24 mouse cellular contexts compared by ENCODE assay signal in genomic region chr2:112884456-112885114, GRCm38 (mm10).
DNase-seq lines count a peak whose midpoint lies in the region; ATAC-seq lines count a peak whose summit lies in the region.
"Had no signal": no experiment of that assay in that cellular context is flagged by ENCODE, and none has a peak within 500 bp of the region (broad histone marks: within the 10 kb centered on the region; RNA-seq: fewer than 3 reads in every experiment).

No protein-coding gene starts in this region.

- no peak overlapping the region for H3K9ac ChIP-seq in forebrain, embryonic 15.5 days (replicated peaks)
- no peak overlapping the region for H3K9ac ChIP-seq in forebrain, embryonic 16.5 days (replicated peaks; ENCODE audit: low read depth, low read length)
- H3K9ac ChIP-seq in midbrain, embryonic 13.5 days (replicated peaks): no peak overlapping the region
- no peak overlapping the region for H3K9ac ChIP-seq in midbrain, embryonic 15.5 days
- no peak overlapping the region for H3K9ac ChIP-seq in midbrain, embryonic 16.5 days (ENCODE audit: low read depth, low read length)
- H3K9ac ChIP-seq: embryonic facial prominence, embryonic 13.5 days; hindbrain, embryonic 12.5 days had no signal

- no peak overlapping the region for H3K4me3 ChIP-seq in forebrain, embryonic 15.5 days
- H3K4me3 ChIP-seq in forebrain, embryonic 16.5 days (replicated peaks; ENCODE audit: low read length): no peak overlapping the region
- H3K4me3 ChIP-seq in midbrain, embryonic 10.5 days: no peak overlapping the region
- no peak overlapping the region for H3K4me3 ChIP-seq in midbrain, embryonic 13.5 days (replicated peaks)
- no peak overlapping the region for H3K4me3 ChIP-seq in midbrain, embryonic 15.5 days
- H3K4me3 ChIP-seq in midbrain, embryonic 16.5 days (ENCODE audit: low read depth, low read length): no peak overlapping the region
- H3K4me3 ChIP-seq: embryonic facial prominence, embryonic 10.5 days; embryonic facial prominence, embryonic 13.5 days; erythroblast, embryonic 14.5 days; heart, adult 2 months; hindbrain, embryonic 12.5 days had no signal

- H3K4me1 ChIP-seq in forebrain, embryonic 15.5 days: no peaks in the 10 kb centered on the region
- no peaks in the 10 kb centered on the region for H3K4me1 ChIP-seq in forebrain, embryonic 16.5 days (replicated peaks; ENCODE audit: control insufficient read depth, insufficient read depth, low read length)
- peaks cover 6% of the 10 kb centered on the region for H3K4me1 ChIP-seq in midbrain, embryonic 10.5 days
- no peaks in the 10 kb centered on the region for H3K4me1 ChIP-seq in midbrain, embryonic 13.5 days (replicated peaks)
- H3K4me1 ChIP-seq in midbrain, embryonic 15.5 days: no peaks in the 10 kb centered on the region
- no peaks in the 10 kb centered on the region for H3K4me1 ChIP-seq in midbrain, embryonic 16.5 days (ENCODE audit: control insufficient read depth, insufficient read depth, low read length)
- H3K4me1 ChIP-seq: embryonic facial prominence, embryonic 10.5 days; embryonic facial prominence, embryonic 13.5 days; hindbrain, embryonic 12.5 days had no signal

- no peaks in the 10 kb centered on the region for H3K27me3 ChIP-seq in forebrain, embryonic 15.5 days
- no peaks in the 10 kb centered on the region for H3K27me3 ChIP-seq in forebrain, embryonic 16.5 days (replicated peaks; ENCODE audit: control insufficient read depth, insufficient read depth, low read length)
- H3K27me3 ChIP-seq in midbrain, embryonic 10.5 days (ENCODE audit: low read depth, poor library complexity, severe bottlenecking): no peaks in the 10 kb centered on the region
- H3K27me3 ChIP-seq in midbrain, embryonic 13.5 days: no peaks in the 10 kb centered on the region
- H3K27me3 ChIP-seq in midbrain, embryonic 15.5 days (replicated peaks): no peaks in the 10 kb centered on the region
- no peaks in the 10 kb centered on the region for H3K27me3 ChIP-seq in midbrain, embryonic 16.5 days (ENCODE audit: control insufficient read depth, insufficient read depth, low read depth, low read length)
- H3K27me3 ChIP-seq: embryonic facial prominence, embryonic 13.5 days; hindbrain, embryonic 12.5 days had no signal

- H3K9me3 ChIP-seq in forebrain, embryonic 15.5 days: no peaks in the 10 kb centered on the region
- H3K9me3 ChIP-seq in forebrain, embryonic 16.5 days (ENCODE audit: control insufficient read depth, low read length): no peaks in the 10 kb centered on the region
- no peaks in the 10 kb centered on the region for H3K9me3 ChIP-seq in midbrain, embryonic 10.5 days (replicated peaks)
- H3K9me3 ChIP-seq in midbrain, embryonic 13.5 days: no peaks in the 10 kb centered on the region
- H3K9me3 ChIP-seq in midbrain, embryonic 15.5 days: no peaks in the 10 kb centered on the region
- H3K9me3 ChIP-seq in midbrain, embryonic 16.5 days (replicated peaks; ENCODE audit: control insufficient read depth, low read length, poor library complexity, severe bottlenecking): no peaks in the 10 kb centered on the region
- H3K9me3 ChIP-seq: embryonic facial prominence, embryonic 10.5 days; embryonic facial prominence, embryonic 13.5 days; hindbrain, embryonic 12.5 days had no signal

- H3K36me3 ChIP-seq in forebrain, embryonic 15.5 days: no peaks in the 10 kb centered on the region
- H3K36me3 ChIP-seq in forebrain, embryonic 16.5 days (ENCODE audit: control insufficient read depth, insufficient read depth): no peaks in the 10 kb centered on the region
- no peaks in the 10 kb centered on the region for H3K36me3 ChIP-seq in midbrain, embryonic 10.5 days
- H3K36me3 ChIP-seq in midbrain, embryonic 13.5 days: no peaks in the 10 kb centered on the region
- no peaks in the 10 kb centered on the region for H3K36me3 ChIP-seq in midbrain, embryonic 15.5 days (replicated peaks)
- no peaks in the 10 kb centered on the region for H3K36me3 ChIP-seq in midbrain, embryonic 16.5 days (ENCODE audit: control insufficient read depth, insufficient read depth, low read length)
- H3K36me3 ChIP-seq: embryonic facial prominence, embryonic 10.5 days; embryonic facial prominence, embryonic 13.5 days; hindbrain, embryonic 12.5 days had no signal

- peak; percentile 13 for DNase-seq in midbrain, embryonic 10.5 days (ENCODE audit: low spot score)
- DNase-seq: adrenal gland, adult 2 months; adrenal gland, postnatal 14 days; cerebellum, adult 11 months; cerebellum, adult 8-10 months; cerebellum, postnatal 10 days; cerebellum, postnatal 36 days; embryo, embryonic 11 days; gastrocnemius, postnatal 25 days; heart, adult 2 months had no signal

- WGBS in forebrain, embryonic 15.5 days: 55% methylated on average over 4 of the region's 4 CpGs
- WGBS in forebrain, embryonic 16.5 days: 42% methylated on average over 4 of the region's 4 CpGs
- 55% methylated on average over 4 of the region's 4 CpGs for WGBS in midbrain, embryonic 10.5 days
- 34% methylated on average over 4 of the region's 4 CpGs for WGBS in midbrain, embryonic 13.5 days
- WGBS in midbrain, embryonic 15.5 days: 42% methylated on average over 4 of the region's 4 CpGs
- 31% methylated on average over 4 of the region's 4 CpGs for WGBS in midbrain, embryonic 16.5 days

- no peak overlapping the region for H3K4me2 ChIP-seq in forebrain, embryonic 15.5 days (replicated peaks)
- H3K4me2 ChIP-seq in forebrain, embryonic 16.5 days (ENCODE audit: low read length): no peak overlapping the region
- H3K4me2 ChIP-seq in midbrain, embryonic 13.5 days (replicated peaks): no peak overlapping the region
- H3K4me2 ChIP-seq in midbrain, embryonic 15.5 days: no peak overlapping the region
- no peak overlapping the region for H3K4me2 ChIP-seq in midbrain, embryonic 16.5 days (ENCODE audit: low read length)
- H3K4me2 ChIP-seq: embryonic facial prominence, embryonic 13.5 days; heart, embryonic 11.5 days; hindbrain, embryonic 12.5 days had no signal

- ATAC-seq in forebrain, embryonic 15.5 days (replicated peaks): 0 out of 2 replicates have a peak, but pooled peaks have one; percentile 51
- ATAC-seq in forebrain, embryonic 16.5 days: no peak
- no peak for ATAC-seq in midbrain, embryonic 13.5 days
- ATAC-seq in midbrain, embryonic 15.5 days (replicated peaks): peak; percentile 63; the same call in 1 of the 2 replicates
- ATAC-seq in midbrain, embryonic 16.5 days: peak; percentile 32; the same call in 1 of the 2 replicates
- ATAC-seq: CD4-positive, CD25-positive, alpha-beta regulatory T cell, adult 4 months; hindbrain, embryonic 16.5 days; inflammation-experienced regulatory T-cells, adult 6 months; intestine, embryonic 16.5 days had no signal

- no peak overlapping the region for H3K27ac ChIP-seq in forebrain, embryonic 15.5 days (replicated peaks)
- no peak overlapping the region for H3K27ac ChIP-seq in forebrain, embryonic 16.5 days (ENCODE audit: low read length)
- H3K27ac ChIP-seq in midbrain, embryonic 10.5 days (replicated peaks): no peak overlapping the region
- no peak overlapping the region for H3K27ac ChIP-seq in midbrain, embryonic 13.5 days
- H3K27ac ChIP-seq in midbrain, embryonic 15.5 days: no peak overlapping the region
- no peak overlapping the region for H3K27ac ChIP-seq in midbrain, embryonic 16.5 days (ENCODE audit: low read length)
- H3K27ac ChIP-seq: embryonic facial prominence, embryonic 10.5 days; embryonic facial prominence, embryonic 13.5 days; heart, adult 2 months; hindbrain, embryonic 12.5 days had no signal

Comparison
In these comparisons a context has a peak if more than half of its experiments do, and no peak if none do; other contexts are left out.
1. ATAC-seq: peak in forebrain, embryonic 15.5 days (single experiment), midbrain, embryonic 15.5 days (single experiment) and midbrain, embryonic 16.5 days (single experiment); none in forebrain, embryonic 16.5 days (single experiment) and midbrain, embryonic 13.5 days (single experiment).